Mouse (Mus musculus) midbrain, postnatal 0 days (tissue): Measurements from ENCODE around the gene Tbce. TPM values are rescaled to one million over a fixed set of nuclear protein-coding genes. Genes with fewer than 3 reads are reported as not detected.

Experiments
- ATAC-seq: fragments of 200-750 bp; cut with Nextera tagmentation; 2 replicates; pipeline ENCODE4 v1.8.0; 2017; ENCODE audit warnings: moderate number of reproducible peaks, mild to moderate bottlenecking, moderate TSS enrichment, moderate library complexity; ENCODE audit not compliant: low FRiP score
- DNase-seq: peaks from one replicate; pipeline ENCODE4 v3.0.0-alpha.2; 2015; ENCODE audit warnings: low spot score
- H3K27ac ChIP-seq: fragments of 300-500 bp; sonication (generic); 2 replicates; pipeline ENCODE4 v1.5.1; 2014; ENCODE audit warnings: low read depth, mild to moderate bottlenecking, low read length, mixed read lengths
- H3K27me3 ChIP-seq: fragments of 300-500 bp; sonication (generic); 2 replicates; pipeline ENCODE4 v1.6.1; 2014; ENCODE audit warnings: low read length, control low read depth, mixed read lengths; ENCODE audit not compliant: insufficient read depth
- H3K36me3 ChIP-seq: fragments of 300-500 bp; sonication (generic); 2 replicates; pipeline ENCODE4 v1.6.1; 2014; ENCODE audit warnings: low read length, control low read depth, mixed read lengths; ENCODE audit not compliant: insufficient read depth
- H3K4me1 ChIP-seq: fragments of 300-500 bp; sonication (generic); 2 replicates; pipeline ENCODE4 v1.6.1; 2014; ENCODE audit warnings: mild to moderate bottlenecking, control low read depth, antibody characterized with exemption, low read length, mixed read lengths; ENCODE audit not compliant: insufficient read depth
- H3K4me2 ChIP-seq: fragments of 300-500 bp; sonication (generic); 2 replicates; pipeline ENCODE4 v1.6.1; 2014; ENCODE audit warnings: low read depth, mild to moderate bottlenecking, low read length, mixed read lengths; ENCODE audit not compliant: poor library complexity, severe bottlenecking
- H3K4me3 ChIP-seq: fragments of 300-500 bp; sonication (generic); 2 replicates; pipeline ENCODE4 v1.5.1; 2014; ENCODE audit warnings: low read depth, mild to moderate bottlenecking, low read length, moderate library complexity
- H3K9ac ChIP-seq: fragments of 300-500 bp; sonication (generic); replicated peaks from 2 replicates; pipeline ENCODE4 v1.6.1; 2014; ENCODE audit warnings: mild to moderate bottlenecking, low read length, moderate library complexity, mixed read lengths; ENCODE audit not compliant: poor library complexity, severe bottlenecking
- H3K9me3 ChIP-seq: fragments of 300-500 bp; sonication (generic); 2 replicates; pipeline ENCODE4 v1.6.1; 2016; ENCODE audit warnings: low read length, control low read depth
- CTCF ChIP-seq: IDR thresholded peaks from 2 replicates; pipeline ENCODE4 v1.5.1; 2016; ENCODE audit warnings: antibody characterized with exemption, mild to moderate bottlenecking
- WGBS: fragments of 180-500 bp; shearing (Covaris S2); extraction: QIAGEN DNeasy Blood & Tissue Kit; methylation state at CpG from one replicate; pipeline ENCODE4 v1.1.7; 2014; 5-methylcytosine and 5-hydroxymethylcytosine counted together
- polyA plus RNA-seq: library from polyadenylated mRNA; unstranded; fragments of >200 nt; fragmentation: Nextera tagmentation; extraction: Ambion mirVana; gene quantifications from 2 replicates; pipeline ENCODE4 v1.2.1, GENCODE M21; 2015
- total RNA-seq: library from RNA; depleted of rRNA; stranded (reverse); fragments of >200 nt; gene quantifications from 2 replicates; pipeline ENCODE4 v1.2.3, GENCODE M21; 2014; rRNA removed

The Tbce gene
- total RNA-seq = 61.3 and 97.6 TPM in 2 replicates
- polyA plus RNA-seq = 91.2 and 93.0 TPM in 2 replicates

- Histone ChIP-seq H3K27ac (peak within 1 kb of the TSS; percentile 83), H3K4me2 (peak within 1 kb of the TSS; percentile 58), H3K4me3 (peak within 1 kb of the TSS; percentile 41), H3K36me3 (no peaks in the 10 kb centered on the region), H3K4me1 (peaks cover 3% of the 10 kb centered on the region; the same call in 1 of the 2 replicates), H3K9me3 (no peaks in the 10 kb centered on the region), H3K27me3 (no peaks in the 10 kb centered on the region), H3K9ac (peak within 1 kb of the TSS; percentile 71)
- 1% methylated on average over 35 of the region's 35 CpGs for WGBS
- ATAC-seq (peak; percentile 98), DNase-seq (peak; percentile 95)
- peak; percentile 47 for TF ChIP-seq CTCF
Observed at GRCm38 (mm10) chr13:14039292-14039965, at the start of gene Tbce. Gene Tbce (minus strand): TSS chr13:14039638.

GRCm38 (mm10) chr13:14088669-14089068 lies 49.2 kb upstream of the Tbce start:
- Histone ChIP-seq H3K9me3 (no peaks in the 10 kb centered on the region), H3K4me3 (no peak overlapping the region), H3K27ac (no peak overlapping the region), H3K9ac (no peak overlapping the region), H3K4me2 (no peak overlapping the region), H3K36me3 (no peaks in the 10 kb centered on the region), H3K4me1 (no peaks in the 10 kb centered on the region), H3K27me3 (no peaks in the 10 kb centered on the region)
- TF ChIP-seq CTCF = no peak
- ATAC-seq (no peak), DNase-seq (no peak)
- 77% methylated on average over 1 of the region's 1 CpGs for WGBS

GRCm38 (mm10) chr13:14075326-14075725 lies 35.9 kb upstream of the Tbce start:
- H3K27ac ChIP-seq = no peak overlapping the region
- no peak overlapping the region for H3K4me2 ChIP-seq
- no peak for TF ChIP-seq CTCF
- WGBS = 88% methylated on average over 1 of the region's 1 CpGs
- no peak overlapping the region for H3K4me3 ChIP-seq
- H3K9me3 ChIP-seq = no peaks in the 10 kb centered on the region
- no peaks in the 10 kb centered on the region for H3K36me3 ChIP-seq
- no peaks in the 10 kb centered on the region for H3K27me3 ChIP-seq
- no peak for DNase-seq
- H3K9ac ChIP-seq = no peak overlapping the region
- H3K4me1 ChIP-seq = no peaks in the 10 kb centered on the region
- no peak for ATAC-seq

GRCm38 (mm10) chr13:14074371-14074770 lies 34.9 kb upstream of the Tbce start:
- H3K9ac ChIP-seq = no peak overlapping the region
- H3K27ac ChIP-seq = no peak overlapping the region
- H3K9me3 ChIP-seq = no peaks in the 10 kb centered on the region
- DNase-seq (no peak), ATAC-seq (no peak)
- no peak for TF ChIP-seq CTCF
- WGBS = 98% methylated on average over 1 of the region's 1 CpGs
- no peak overlapping the region for H3K4me3 ChIP-seq
- H3K4me2 ChIP-seq = no peak overlapping the region
- no peaks in the 10 kb centered on the region for H3K27me3 ChIP-seq
- no peaks in the 10 kb centered on the region for H3K4me1 ChIP-seq
- no peaks in the 10 kb centered on the region for H3K36me3 ChIP-seq

- Histone ChIP-seq H3K4me2 (no peak overlapping the region), H3K9me3 (no peaks in the 10 kb centered on the region), H3K4me3 (no peak overlapping the region), H3K27ac (no peak overlapping the region), H3K27me3 (no peaks in the 10 kb centered on the region), H3K36me3 (no peaks in the 10 kb centered on the region; the same call in 1 of the 2 replicates), H3K9ac (no peak overlapping the region), H3K4me1 (no peaks in the 10 kb centered on the region)
- ATAC-seq (no peak), DNase-seq (no peak)
- TF ChIP-seq CTCF = no peak
- WGBS = 89% methylated on average over 1 of the region's 1 CpGs
Observed at GRCm38 (mm10) chr13:14069291-14069690, 29.9 kb upstream of the Tbce start.

DNA sequence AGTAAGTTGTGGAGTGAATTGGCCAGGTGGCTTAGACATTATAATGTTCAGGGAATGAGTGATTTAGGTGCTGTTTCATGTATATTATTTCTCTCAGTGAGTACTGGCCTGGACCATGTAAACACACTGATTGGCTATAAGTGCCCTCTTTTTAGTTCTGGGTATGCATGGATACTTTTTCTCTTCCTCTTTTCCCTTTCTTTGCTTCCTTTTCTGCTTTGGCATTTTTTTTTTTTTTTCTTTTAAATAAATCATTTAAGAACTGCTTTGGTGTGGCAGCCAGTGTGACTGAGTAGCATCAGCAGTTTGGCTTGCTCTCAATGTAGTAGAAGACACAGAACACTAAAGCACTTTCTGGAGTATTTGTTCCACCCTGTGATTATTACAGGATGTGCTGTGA lies 28.6 kb upstream of the Tbce start:
- ATAC-seq (no peak), DNase-seq (no peak)
- Histone ChIP-seq H3K4me1 (no peaks in the 10 kb centered on the region), H3K4me3 (no peak overlapping the region), H3K9ac (no peak overlapping the region), H3K36me3 (no peaks in the 10 kb centered on the region; the same call in 1 of the 2 replicates), H3K9me3 (no peaks in the 10 kb centered on the region), H3K27ac (no peak overlapping the region), H3K27me3 (no peaks in the 10 kb centered on the region), H3K4me2 (no peak overlapping the region)
- TF ChIP-seq CTCF = no peak
